Mouse (Mus musculus) lung, postnatal 36 days (tissue): ENCODE data around the gene Gdpd5.
"Not testable (repeated sequence)": the region's sequence is repeated elsewhere in the genome, so short reads cannot be mapped to it uniquely, and the experiment has no call there.

Source experiments
- DNase-seq: peaks from one replicate; pipeline ENCODE4 v3.0.0; 2022; ENCODE audit warnings: mixed read lengths

Gdpd5 gene

GRCm38 (mm10) chr7:99477235-99477634 lies 96.0 kb downstream of the Gdpd5 start:
- DNase-seq = no peak

- DNase-seq = no peak
These were observed 101.4 kb downstream of the Gdpd5 start for GRCm38 (mm10) chr7:99482637-99483036.

- peak; percentile 98 for DNase-seq
These were observed 102.2 kb downstream of the Gdpd5 start, which contains the start of gene Rps3 for GRCm38 (mm10) chr7:99483271-99483923. Gene Rps3, minus strand, starts transcription at chr7:99483738.

- no peak for DNase-seq
These were observed 102.7 kb downstream of the Gdpd5 start for GRCm38 (mm10) chr7:99483924-99484319.

- DNase-seq = no peak
These were observed 103.5 kb downstream of the Gdpd5 start for GRCm38 (mm10) chr7:99484679-99485078.

- DNase-seq = no peak
These were observed 108.5 kb downstream of the Gdpd5 start for GRCm38 (mm10) chr7:99489708-99490107.

GRCm38 (mm10) chr7:99499128-99499527 lies 117.9 kb downstream of the Gdpd5 start:
- peak; percentile 52 for DNase-seq

- DNase-seq = peak; percentile 92
These were observed 119.0 kb downstream of the Gdpd5 start for GRCm38 (mm10) chr7:99500201-99500600.

- DNase-seq = peak; percentile 25
These were observed 119.4 kb downstream of the Gdpd5 start for GRCm38 (mm10) chr7:99500655-99501054.

GRCm38 (mm10) chr7:99501148-99501547 lies 119.9 kb downstream of the Gdpd5 start:
- no peak for DNase-seq

- no peak for DNase-seq
These were observed 123.3 kb downstream of the Gdpd5 start for GRCm38 (mm10) chr7:99504556-99504955.

GRCm38 (mm10) chr7:99508187-99508586 lies 127.0 kb downstream of the Gdpd5 start:
- DNase-seq = not testable (repeated sequence)

- peak; percentile 61 for DNase-seq
These were observed 128.9 kb downstream of the Gdpd5 start for GRCm38 (mm10) chr7:99510087-99510501.
